Mouse (Mus musculus) frontal cortex, postnatal 10 days (tissue): Measurements from ENCODE around the gene Gal3st2.
"Not testable (repeated sequence)": the region's sequence is repeated elsewhere in the genome, so short reads cannot be mapped to it uniquely, and the experiment has no call there.

Experiments used
- DNase-seq, 2 experiments: peaks; one replicate each; pipeline ENCODE4 v3.0.0; 2022; ENCODE audit warnings: low spot score in 2 of 2, mixed read lengths in 1 of 2

The Gal3st2 gene

DNA sequence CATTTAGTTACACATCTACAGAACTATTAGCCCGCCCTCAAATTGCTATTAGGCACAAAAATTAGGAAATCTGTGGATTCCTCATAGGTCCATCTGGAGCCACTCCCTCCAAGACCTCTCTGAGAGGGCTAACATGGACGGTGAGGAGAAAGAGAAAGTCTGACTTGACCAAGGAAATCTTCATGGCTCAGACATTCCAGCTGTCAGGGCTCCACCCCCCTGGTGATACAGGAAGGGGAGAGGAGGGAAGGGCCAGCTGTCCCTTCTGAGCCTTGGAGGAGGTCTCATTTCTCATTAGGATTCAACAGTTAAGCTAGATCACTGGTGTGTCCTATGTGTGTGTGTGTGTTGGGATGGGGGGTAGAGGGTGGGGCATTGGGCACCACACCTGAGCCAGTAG is at the start of gene Gal3st2:
TSS of gene Gal3st2 (plus strand) at position 259 of the 400 bp plus-strand sequence.
- DNase-seq: not testable (repeated sequence)

DNA sequence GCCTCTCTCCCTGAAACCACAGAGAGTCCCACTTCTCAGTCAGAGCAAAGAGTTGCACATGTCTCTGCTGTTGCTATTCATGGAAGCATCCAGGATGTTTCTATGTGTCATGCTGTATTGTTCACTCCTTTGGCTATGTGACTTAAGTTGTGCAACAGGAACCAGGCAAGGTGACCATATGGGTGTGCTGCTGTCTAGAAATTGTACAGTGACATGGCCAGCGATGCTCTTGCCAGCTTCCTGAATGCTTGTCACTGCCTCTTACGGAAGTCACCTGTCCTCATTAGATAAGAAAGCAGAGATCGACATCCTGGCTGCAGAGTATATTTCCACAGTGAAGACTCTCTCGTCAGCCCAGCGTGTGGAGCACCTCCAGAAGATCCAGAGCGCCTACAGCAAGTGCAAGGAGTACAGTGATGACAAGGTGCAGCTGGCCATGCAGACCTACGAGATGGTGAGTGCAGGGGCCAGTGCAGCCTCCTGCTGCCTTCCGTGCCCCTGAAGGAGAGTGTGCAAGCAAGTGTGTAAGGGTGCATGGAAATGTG is 49.5 kb upstream of the Gal3st2 start:
- DNase-seq: no peak

DNA sequence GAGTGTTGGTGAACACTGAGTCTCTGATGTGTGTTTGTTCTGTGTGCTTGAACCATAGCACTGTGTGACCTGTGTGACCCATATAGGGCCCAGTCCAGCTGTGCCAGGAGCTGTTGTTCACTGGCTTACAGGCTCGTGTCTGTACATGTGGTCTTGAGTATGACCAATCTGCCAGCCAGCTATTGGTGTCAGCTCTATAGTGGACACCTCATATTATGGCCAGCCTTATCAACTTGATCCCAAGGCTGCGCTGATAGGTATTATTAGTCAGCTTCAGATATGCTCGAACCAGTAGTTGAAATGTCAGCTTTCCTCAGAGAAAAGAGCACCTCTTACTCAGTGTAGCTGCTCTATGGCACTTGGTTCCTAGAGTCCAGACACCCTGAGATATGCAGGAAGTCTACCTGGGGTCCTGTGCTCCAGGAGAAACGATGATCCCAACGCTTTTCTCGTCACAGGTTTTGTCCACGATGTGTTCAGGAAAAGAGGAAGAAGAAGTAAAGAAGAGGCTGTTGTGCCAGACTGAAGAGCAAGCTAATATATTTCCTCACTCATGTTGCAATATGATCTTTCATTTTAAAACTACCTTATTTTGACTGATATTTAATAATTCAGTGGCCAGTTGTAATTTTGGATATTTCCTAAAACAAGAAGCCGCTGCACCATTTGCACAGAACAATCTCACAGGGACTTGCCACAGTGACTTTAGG is 43.1 kb upstream of the Gal3st2 start:
- no peak for DNase-seq

DNA sequence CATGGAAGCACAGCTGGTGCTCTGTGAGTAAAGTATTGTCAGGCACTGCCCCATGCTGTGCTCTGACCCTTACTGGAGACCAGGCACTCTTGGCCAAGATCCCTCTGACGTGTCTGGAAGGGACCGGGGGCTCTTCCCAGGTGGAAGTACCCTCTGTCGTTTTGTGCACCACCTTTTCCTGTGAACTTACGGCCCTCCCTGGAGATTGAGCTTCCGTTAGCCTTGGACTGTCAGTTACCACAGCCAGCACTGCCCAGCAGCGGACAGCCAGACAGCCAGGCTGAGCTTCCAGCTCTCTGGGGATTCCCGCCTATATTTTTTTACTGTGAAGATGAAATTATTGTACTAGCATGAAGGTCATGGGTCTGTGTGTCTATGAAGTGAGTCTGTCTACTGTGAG is 42.4 kb upstream of the Gal3st2 start:
- no peak for DNase-seq

DNA sequence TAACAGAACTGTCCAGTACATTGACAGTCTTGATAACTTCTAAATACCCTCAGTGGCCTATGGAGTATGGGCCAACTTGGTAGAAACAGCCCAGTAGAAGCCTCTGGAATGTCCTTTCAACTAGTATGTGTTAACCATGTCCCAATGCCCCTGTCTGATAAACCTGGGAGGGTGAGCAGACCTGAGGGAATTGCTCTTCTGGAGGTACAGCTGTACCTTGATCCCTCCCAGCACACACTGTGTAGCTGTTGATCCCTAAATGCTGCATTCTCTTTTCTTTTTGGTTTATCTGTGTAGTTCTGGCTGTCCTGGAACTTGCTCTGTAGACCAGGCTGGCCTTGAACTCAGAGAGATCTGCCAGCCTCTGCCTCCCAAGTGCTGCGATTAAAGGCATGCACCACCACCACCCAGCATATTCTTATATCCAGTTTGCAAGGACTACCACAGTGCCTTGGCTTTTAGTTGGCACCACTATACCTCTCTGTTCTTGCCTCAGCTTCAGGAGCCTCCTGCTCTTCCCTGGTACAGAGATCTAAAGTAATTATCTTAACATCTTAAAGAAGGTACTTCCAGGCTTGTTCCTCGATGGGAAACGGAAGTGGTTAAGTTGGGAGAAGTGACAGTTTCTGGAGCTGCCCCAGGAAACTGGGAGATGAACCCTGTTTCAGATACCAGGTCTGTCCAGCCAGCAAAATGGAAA is 37.2 kb upstream of the Gal3st2 start:
- no peak for DNase-seq

DNA sequence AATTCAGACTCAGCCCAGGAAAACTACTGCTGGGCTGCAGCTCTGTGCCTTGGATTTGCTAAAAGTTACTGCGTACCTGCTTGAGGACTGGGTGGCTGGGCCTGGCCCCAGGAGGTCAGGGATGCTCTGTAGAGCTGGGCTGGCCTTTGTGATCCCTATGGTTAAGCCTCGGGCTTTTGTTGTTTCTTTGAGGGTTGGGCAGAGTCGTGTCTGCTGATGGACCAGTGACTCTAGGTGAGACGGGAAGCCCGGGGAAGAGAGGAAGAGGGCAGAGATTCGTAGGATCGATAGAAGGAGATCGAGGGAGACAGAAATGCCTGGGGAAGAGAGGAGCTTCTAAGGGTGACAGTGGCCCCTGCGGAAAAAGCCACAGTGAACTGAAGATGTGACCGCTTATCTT is 36.5 kb upstream of the Gal3st2 start, which contains the start of gene D2hgdh:
TSS of gene D2hgdh (plus strand) at position 301 of the 400 bp plus-strand sequence.
- no peak for DNase-seq

DNA sequence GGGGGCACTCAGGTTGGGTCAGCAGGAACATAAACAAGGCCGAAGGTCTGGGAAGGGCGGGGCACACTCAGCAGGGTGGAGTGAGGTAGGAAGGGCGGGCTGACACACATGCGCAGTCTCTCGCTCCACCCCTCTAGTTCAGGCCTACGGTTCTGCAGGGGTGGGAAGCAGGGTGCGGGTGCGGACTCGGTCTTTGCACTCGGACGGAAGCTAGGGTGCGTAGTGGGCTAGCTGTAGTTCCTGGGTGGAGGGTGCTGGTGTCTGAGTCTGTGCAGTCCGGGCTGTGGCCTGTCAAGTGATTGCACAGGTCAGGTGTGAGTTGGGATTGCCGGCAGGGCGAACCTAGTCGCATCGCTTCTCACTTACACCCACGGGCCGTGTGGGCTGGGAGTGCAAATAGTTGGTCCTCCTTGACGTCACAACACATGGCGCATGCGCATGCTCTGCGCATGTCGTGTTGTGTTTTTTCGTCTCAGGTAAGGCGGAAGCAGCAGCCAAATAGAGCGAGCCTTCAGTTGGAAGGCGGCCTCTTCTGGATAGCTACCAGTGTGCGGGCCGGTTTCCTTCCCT is 35.9 kb upstream of the Gal3st2 start:
- DNase-seq: peak; percentile 91 to 94

DNA sequence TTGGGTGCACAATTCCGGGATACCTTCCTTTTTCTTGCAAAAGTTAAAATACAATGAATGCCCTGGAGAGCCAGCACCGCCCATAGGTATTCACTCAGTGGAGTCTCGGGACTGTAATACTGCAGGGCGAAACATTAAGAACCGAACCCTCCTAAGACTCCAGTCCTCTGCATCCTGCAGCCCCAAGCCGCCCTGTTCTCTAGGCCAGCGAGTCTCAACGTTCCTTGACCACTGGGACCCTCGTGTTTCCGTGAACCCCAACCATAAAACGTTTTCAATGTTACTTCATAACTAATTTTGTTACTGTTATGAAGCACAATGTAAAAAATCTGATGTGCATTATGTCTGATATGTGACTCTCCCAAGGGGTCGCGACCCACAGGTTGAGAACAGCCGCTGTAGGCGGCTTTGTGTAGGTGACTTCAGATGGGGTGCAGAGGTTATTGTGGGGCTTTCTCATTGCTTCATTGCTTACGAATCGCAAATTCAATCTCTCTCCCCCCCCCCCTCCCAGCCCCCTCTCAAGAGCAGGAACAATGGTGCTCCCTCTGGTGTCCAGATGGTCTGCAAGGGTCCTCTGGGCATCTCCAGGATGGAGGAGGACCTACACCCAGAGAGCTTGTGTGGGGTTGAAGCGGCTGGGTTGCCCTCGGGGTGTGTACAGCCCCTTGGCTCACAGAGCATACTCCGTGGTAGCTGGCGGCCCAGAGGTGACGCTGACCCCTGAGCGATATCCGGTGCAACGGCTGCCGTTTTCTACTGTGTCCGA is 35.2 kb upstream of the Gal3st2 start:
- no peak for DNase-seq

DNA sequence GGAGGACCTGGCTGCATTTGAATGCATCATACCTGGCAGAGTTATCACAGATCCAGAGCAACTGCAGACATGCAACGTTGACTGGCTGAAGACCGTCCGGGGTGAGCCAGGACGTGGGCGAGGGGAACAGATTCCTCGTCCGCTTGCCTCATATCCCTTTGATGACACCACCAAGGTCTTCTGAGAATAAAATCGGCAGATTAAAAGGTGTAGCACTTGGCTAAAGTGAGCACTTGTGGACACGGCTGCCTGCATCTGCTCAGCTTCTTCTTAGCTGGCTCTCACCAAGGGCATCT is 34.6 kb upstream of the Gal3st2 start:
- DNase-seq: no peak

DNA sequence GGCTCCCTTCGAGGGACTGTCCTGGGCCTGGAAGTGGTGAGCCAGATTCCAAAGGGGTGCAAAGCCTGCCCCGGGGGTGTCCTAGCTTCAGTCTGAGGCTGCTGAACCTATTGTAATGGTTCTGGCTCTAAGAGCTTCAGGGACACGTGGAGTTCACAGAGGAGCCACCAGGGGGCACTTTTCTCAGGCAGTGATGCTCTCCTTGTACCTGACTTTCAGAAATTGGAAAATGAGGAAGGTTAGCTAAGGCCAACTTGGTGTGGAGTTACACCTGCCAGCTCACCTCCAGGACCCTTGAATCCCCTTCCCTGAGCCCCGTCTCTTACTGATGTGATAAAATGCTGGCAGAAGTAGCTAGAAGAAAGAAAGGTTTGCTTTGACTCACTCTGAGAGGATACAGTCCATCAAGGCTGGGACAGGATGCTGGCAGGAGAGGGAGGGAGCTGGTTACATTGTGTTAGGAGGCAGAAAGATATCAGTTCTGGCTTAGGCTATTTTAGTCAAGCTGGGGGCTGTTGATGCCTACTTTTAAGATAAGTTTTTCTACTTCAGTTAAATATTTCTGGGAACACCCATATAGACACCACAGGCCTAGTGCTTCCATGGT is 28.2 kb upstream of the Gal3st2 start:
- not testable (repeated sequence) for DNase-seq

DNA sequence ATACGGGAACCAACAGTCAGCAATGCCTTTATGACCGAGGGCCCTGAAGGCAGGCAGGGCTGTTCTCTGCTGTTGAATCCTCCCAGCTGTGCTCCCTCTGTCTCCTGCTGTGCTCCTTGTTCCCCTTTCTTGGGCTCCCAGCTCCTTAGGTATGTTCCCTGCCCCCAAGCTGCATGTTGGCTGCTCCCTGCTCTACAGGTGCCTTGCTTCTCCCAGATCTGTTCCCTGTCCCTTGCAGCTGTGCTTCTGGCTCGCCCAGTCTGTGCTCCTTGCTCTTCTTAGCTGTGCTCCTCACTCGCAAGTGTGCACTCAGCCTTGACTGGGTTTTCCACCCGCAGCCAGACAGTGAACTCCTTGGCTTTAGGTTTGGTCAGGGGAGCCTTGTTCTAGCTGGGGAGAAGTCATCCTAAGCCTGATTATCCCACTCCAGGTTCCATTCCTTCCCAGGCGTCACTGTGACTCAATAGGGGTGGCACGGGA is 26.4 kb upstream of the Gal3st2 start:
- DNase-seq: no peak

DNA sequence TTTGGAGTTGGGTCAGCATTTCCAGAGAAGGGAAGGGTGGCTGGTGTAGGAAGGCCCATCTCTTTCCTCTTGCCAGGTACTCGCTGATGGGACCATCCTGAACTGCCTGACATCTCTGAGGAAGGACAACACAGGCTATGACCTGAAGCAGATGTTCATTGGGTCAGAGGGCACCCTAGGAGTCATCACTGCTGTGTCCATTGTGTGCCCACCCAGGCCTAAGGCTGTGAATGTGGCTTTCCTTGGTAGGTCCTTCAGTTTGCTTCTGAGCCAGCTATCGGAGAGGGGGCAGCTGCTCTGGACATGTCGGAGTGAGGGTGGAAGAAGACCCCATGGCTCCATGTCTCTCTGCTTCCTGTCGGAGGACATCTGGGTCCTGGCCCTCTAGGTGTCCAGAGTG is 25.9 kb upstream of the Gal3st2 start:
- DNase-seq: no peak

DNA sequence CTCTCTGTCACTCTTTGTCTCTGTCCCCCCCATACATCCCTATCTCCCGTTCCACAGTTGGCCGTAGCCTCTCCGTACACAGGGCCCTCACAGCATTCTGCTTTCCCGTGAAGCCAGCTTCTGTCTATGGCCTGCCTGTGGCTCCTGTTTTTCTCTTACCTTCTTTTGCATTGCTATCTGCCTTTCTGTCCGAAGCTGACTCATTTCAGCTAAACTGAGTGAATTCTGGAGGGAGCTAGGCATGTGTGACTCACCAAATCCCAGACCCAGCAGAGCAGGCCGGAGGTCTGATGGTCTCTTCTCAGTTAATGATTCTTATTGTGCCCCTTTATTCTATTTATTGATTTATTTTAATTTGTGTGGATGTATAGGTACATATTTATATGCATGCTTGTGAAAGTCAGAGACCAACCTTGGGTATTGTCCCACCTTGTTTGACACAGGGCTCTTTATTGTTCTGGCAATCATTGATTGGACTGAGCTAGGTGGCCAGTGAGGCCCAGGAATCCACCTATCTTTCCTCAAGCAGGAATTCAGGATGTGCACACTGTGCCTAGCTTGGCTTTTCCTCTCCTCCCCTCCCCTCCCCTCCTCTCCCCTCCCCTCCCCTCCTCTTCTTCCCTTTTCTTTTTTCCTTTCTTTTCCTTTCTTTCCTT is 25.1 kb upstream of the Gal3st2 start:
- no peak for DNase-seq

DNA sequence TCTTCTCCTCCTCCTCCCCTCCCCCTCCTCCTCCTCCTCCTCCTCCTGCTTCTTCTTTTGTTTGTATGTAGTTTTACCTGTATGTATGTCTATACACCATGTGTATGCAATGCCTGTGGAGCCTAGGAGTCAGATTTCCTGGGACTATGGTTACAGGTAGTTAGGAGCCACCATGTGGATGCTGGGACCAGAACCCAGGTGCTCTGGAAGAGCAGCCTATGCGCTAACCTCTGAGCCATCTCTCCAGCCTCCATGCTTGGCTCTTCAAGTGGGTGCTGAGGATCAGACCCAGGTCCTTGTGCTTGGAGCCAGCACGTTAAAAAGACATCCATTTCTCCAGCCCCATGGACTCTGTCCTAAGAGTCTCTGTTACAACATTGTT is 24.6 kb upstream of the Gal3st2 start:
- no peak for DNase-seq

DNA sequence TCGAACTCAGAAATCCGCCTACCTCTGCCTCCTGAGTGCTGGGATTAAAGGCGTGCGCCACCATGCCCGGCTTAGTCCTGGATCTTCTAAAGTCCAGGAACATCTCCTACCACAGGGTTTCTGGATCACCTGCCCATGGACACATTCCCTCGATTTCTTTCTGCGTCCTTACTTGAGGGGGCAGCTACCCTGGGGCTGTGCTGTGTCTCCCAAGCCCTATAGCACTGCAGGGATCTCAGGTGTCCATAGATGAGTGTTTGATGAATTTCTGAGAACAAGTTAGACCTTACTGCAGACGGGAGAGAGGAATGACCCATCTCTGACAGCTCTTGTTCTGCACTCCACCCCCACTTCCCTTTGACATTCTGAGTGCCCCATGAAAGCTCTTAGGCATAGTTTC is 23.8 kb upstream of the Gal3st2 start:
- DNase-seq: no peak

DNA sequence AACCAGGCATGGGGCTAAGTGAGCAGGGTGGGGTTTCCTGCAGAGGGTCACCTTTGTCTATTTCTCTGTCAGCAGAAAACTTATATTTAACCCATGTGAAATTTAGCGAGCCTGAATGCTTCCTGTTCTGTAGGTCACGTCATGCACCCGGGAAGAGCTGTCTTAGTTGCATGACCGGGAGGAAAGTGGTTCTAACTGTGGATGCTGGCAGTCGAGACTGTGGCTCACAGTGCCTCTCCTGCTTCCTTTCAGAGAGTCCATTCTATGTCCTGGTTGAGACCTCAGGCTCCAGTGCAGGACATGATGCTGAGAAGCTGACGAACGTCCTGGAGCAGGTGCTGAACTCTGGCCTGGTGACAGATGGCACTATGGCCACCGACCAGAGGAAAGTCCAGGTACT is 22.5 kb upstream of the Gal3st2 start:
- not testable (repeated sequence) for DNase-seq

DNA sequence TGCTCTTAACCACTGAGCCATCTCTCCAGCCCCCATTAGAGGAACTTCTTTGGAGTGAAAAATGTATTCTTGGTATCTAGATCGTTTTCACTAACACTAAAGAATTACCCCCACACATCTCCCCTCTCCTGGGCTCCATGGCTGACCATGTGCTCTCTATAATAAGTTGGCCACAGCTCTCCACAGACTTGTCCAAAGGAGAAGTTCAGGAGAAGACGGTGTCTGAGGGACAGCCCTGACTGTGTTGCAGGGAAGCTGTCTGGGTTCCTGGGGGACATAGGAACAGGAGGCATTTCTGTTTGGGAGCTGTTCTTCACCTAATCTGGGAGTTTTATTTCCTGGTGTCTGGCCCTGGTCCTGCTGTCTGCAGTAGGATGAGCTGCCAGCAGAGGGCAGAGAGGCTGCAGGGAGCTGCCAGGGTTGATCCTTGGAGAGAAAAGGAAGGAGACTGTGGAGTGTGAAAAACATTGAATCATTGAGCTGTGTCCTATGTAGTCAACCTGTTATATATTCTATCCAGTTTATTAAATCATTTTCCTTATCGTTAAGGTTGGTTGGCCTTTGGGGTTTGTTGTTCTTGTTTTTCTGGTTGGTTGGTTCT is 15.2 kb upstream of the Gal3st2 start:
- not testable (repeated sequence) for DNase-seq

DNA sequence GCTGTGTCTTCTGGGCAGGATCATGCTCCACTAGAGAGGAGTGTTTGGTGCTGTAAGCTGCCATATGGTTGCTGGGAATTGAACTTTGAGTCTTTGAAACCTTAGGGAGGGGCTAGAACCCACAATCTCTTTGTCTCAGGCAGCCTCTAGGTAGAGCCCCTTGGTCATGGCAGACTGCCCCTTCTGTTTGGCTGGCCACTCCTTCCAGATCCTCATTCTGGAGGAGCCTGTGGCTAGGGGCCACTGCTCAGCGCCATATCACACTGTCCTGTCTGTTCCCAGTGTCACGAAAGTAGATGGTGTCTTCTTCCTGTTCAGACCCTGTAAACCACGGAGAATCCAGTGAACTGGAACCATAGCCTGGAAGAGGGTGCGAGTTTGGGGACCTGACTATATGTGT is 5.3 kb upstream of the Gal3st2 start:
- DNase-seq: not testable (repeated sequence)

DNA sequence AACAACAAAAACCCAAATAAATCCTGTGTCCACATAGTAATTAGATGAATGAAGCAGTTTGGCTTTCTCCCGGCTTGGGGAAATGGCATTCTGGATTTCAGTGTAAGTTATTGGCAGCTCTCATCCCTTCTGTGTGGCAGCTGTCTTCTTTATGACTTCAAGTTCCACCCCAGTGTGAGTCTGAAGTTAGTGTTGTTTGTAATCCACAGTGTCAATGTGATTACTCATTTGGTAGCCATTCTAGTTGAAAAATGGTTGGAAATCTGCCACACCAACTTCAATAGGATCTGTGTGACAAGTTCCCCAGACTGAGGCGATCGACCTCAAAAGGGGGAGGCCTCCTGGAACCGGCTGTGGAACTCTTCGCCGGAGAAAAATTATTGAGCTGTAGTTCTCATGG is 3.7 kb upstream of the Gal3st2 start:
- DNase-seq: no peak

DNA sequence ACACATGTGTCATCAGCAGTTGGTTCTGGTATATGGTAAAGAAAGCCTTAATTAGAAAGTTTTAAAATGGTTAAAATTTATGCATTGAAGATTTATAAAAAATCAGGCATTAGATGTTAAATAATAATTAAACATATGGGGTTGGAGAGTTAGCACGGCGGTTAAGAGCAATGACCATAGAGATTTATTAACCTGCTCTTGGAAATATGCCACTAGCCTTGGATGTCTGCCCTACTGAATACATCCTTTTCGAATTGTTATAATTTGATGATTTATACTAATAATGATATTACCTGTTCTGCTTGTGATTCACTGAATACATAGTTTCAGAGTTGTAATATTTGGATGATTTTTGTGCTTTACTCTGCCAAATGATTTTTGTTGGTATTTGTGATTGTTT is 3.1 kb upstream of the Gal3st2 start:
- no peak for DNase-seq

DNA sequence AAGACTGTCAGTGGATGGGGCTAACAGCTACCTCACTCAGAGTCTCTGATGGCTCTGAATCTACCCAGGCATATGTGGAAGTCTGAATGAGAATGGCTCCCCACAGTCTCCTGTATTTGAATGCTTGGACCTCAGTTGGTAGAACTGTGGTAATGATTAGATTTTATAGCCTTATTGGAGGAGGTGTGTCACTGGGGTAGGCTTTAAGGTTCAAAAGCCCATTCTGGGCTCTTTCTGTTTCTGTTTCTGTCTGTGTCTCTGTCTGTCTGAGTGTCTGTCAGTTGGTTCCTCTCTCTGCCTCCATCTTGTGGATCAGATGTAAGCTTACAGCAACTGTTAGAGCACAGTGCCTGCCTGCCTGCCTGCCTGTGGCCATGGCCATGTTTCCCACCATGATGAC is 1.5 kb upstream of the Gal3st2 start:
- no peak for DNase-seq
